Mouse (Mus musculus) stomach, embryonic 14.5 days (tissue): Measurements from ENCODE around the gene Tmem198b. TPM values are rescaled to one million over a fixed set of nuclear protein-coding genes. Genes with fewer than 3 reads are reported as not detected.

Source experiments
- polyA plus RNA-seq: library from polyadenylated mRNA; unstranded; fragments of >200 nt; fragmentation: Nextera tagmentation; extraction: Ambion mirVana; gene quantifications from 2 replicates; pipeline ENCODE4 v1.2.1, GENCODE M21; 2014

Tmem198b gene
- polyA plus RNA-seq, 1 experiment from 2014 or later: 17.2 TPM

Other genes with a start within 250 kb of the Tmem198b start
- 210 and 218 TPM in 2 replicates for gene Pa2g4, start 238.4 kb downstream of the Tmem198b start, polyA plus RNA-seq
- 27.1 TPM in 2 replicates for gene Erbb3, start 214.7 kb downstream of the Tmem198b start, polyA plus RNA-seq
- gene Rps26, start 177.6 kb downstream of the Tmem198b start, polyA plus RNA-seq: 1,148 and 1,216 TPM in 2 replicates
- gene Ikzf4, start 158.4 kb downstream of the Tmem198b start, polyA plus RNA-seq: 3.5 and 4.9 TPM in 2 replicates
- 14.6 and 16.3 TPM in 2 replicates for gene Suox, start 130.3 kb downstream of the Tmem198b start, polyA plus RNA-seq
- 65.9 and 70.7 TPM in 2 replicates for gene Rab5b, start 108.1 kb downstream of the Tmem198b start, polyA plus RNA-seq
- 1.7 and 2.3 TPM in 2 replicates for gene Pmel, start 100.2 kb downstream of the Tmem198b start, polyA plus RNA-seq
- gene Cdk2, start 99.3 kb downstream of the Tmem198b start, polyA plus RNA-seq: 90.3 and 92.1 TPM in 2 replicates
- 17.5 and 17.9 TPM in 2 replicates for gene Dgka, start 59.5 kb downstream of the Tmem198b start, polyA plus RNA-seq
- 37.2 and 38.7 TPM in 2 replicates for gene Pym1, start 56.5 kb downstream of the Tmem198b start, polyA plus RNA-seq
- 0.78 and 1.2 TPM in 2 replicates for gene Mmp19, start 13.5 kb downstream of the Tmem198b start, polyA plus RNA-seq
- gene Dnajc14, start 308 bp downstream of the Tmem198b start, polyA plus RNA-seq: 40.0 and 40.2 TPM in 2 replicates
- 204 and 209 TPM in 2 replicates for gene Sarnp, start 13.0 kb upstream of the Tmem198b start, polyA plus RNA-seq
- gene Ormdl2, start 17.3 kb upstream of the Tmem198b start, polyA plus RNA-seq: 69.6 and 76.6 TPM in 2 replicates
- gene Gdf11, start 87.3 kb upstream of the Tmem198b start, polyA plus RNA-seq: 4.2 and 4.6 TPM in 2 replicates
- gene Cd63, start 96.6 kb upstream of the Tmem198b start, polyA plus RNA-seq: 663 and 664 TPM in 2 replicates
- gene Rdh5, start 118.5 kb upstream of the Tmem198b start, polyA plus RNA-seq: 14.9 and 17.1 TPM in 2 replicates
- 222 and 236 TPM in 2 replicates for gene Bloc1s1, start 119.7 kb upstream of the Tmem198b start, polyA plus RNA-seq
- gene Itga7, start 129.4 kb upstream of the Tmem198b start, polyA plus RNA-seq: 2.6 and 4.4 TPM in 2 replicates
- 0.35 TPM in 1 of 2 replicates, not detected in the other for gene Mettl7b, start 156.6 kb upstream of the Tmem198b start, polyA plus RNA-seq
- not detected in 2 replicates for gene Olfr9, start 185.1 kb upstream of the Tmem198b start, polyA plus RNA-seq
- not detected in 2 replicates for gene Olfr763, start 206.4 kb upstream of the Tmem198b start, polyA plus RNA-seq
- gene Olfr764-ps1, start 235.5 kb upstream of the Tmem198b start, polyA plus RNA-seq: not detected in 2 replicates
- gene Olfr765, start 245.6 kb upstream of the Tmem198b start, polyA plus RNA-seq: not detected in 2 replicates